22 mouse cellular contexts compared by ENCODE assay signal in the genomic region with DNA sequence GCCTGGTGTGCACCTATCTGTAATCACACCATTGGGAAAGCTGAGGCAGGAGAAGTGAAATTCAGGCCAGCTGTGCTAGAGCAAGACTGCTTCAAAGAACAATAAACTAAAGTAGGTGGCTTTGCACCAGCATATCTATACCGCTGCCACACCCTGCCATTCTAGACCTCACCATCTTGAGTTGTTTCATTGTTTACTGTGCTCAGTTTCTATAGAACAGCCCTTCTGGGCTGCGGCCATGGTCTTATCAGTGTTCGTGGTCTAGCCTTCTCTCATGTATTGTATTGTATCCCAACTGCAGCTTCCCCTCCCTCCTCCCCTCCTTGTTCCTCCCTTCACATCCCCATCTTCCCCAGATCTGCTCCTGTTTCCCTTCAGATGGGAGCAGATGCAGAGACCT. TPM values are rescaled to one million over a fixed set of nuclear protein-coding genes. Genes with fewer than 3 reads are reported as not detected.
DNase-seq lines count a peak whose midpoint lies in the region; ATAC-seq and TF ChIP-seq lines count a peak whose summit lies in the region.
"Had no signal": no experiment of that assay in that cellular context is flagged by ENCODE, and none has a peak within 500 bp of the region (broad histone marks: within the 10 kb centered on the region; RNA-seq: fewer than 3 reads in every experiment).

No protein-coding gene starts in this region.

- no peak for DNase-seq in liver, embryonic 13.5 days
- DNase-seq in c-Kit-positive CD71-positive TER-119-positive erythroid progenitor cells, embryonic 14.5 days (ENCODE audit: low spot score), result no peak
- DNase-seq: adrenal gland, postnatal 10 days; cerebellum, adult 18-20 months; cerebellum, adult 9-11 months; cerebellum, postnatal 36 days; gastrocnemius, postnatal 10 days; heart, adult 2 months; heart, postnatal 14 days had no signal

- TF ChIP-seq CTCF in bone marrow macrophage, adult 2 months (IDR thresholded peaks at IDR 0.05; ENCODE audit: low read depth, low read length), result no peak

- H3K4me2 ChIP-seq in liver, embryonic 13.5 days, result peak overlapping the region; percentile 22
- H3K4me2 ChIP-seq in forebrain, embryonic 16.5 days (ENCODE audit: low read length), result no peak overlapping the region
- no peak overlapping the region for H3K4me2 ChIP-seq in hindbrain, embryonic 12.5 days (replicated peaks)
- H3K4me2 ChIP-seq: heart, embryonic 11.5 days; heart, embryonic 15.5 days; hindbrain, embryonic 15.5 days had no signal

- H3K27ac ChIP-seq in bone marrow macrophage, adult 2 months (ENCODE audit: insufficient read depth, low read depth, low read length), result peak overlapping the region; percentile 54
- H3K27ac ChIP-seq in liver, embryonic 13.5 days, result no peak overlapping the region
- no peak overlapping the region for H3K27ac ChIP-seq in forebrain, embryonic 16.5 days (ENCODE audit: low read length)
- no peak overlapping the region for H3K27ac ChIP-seq in hindbrain, embryonic 12.5 days
- H3K27ac ChIP-seq: embryonic facial prominence, embryonic 10.5 days; forebrain, embryonic 10.5 days; heart, adult 2 months; heart, embryonic 15.5 days; hindbrain, embryonic 15.5 days had no signal

- H3K27me3 ChIP-seq in megakaryocyte, embryonic 14.5 days (replicated peaks), result no peaks in the 10 kb centered on the region
- H3K27me3 ChIP-seq in liver, embryonic 13.5 days, result no peaks in the 10 kb centered on the region
- H3K27me3 ChIP-seq in forebrain, embryonic 16.5 days (replicated peaks; ENCODE audit: control insufficient read depth, insufficient read depth, low read length), result no peaks in the 10 kb centered on the region
- no peaks in the 10 kb centered on the region for H3K27me3 ChIP-seq in hindbrain, embryonic 12.5 days
- H3K27me3 ChIP-seq: hindbrain, embryonic 15.5 days had no signal

- peaks cover 88% of the 10 kb centered on the region for H3K4me1 ChIP-seq in megakaryocyte, embryonic 14.5 days
- H3K4me1 ChIP-seq in bone marrow macrophage, adult 2 months (ENCODE audit: control insufficient read depth, insufficient read depth, low read length), result peaks cover 61% of the 10 kb centered on the region
- H3K4me1 ChIP-seq in liver, embryonic 13.5 days (replicated peaks), result peaks cover 66% of the 10 kb centered on the region
- H3K4me1 ChIP-seq in forebrain, embryonic 16.5 days (replicated peaks; ENCODE audit: control insufficient read depth, insufficient read depth, low read length), result peaks cover 15% of the 10 kb centered on the region
- peaks cover 7% of the 10 kb centered on the region for H3K4me1 ChIP-seq in hindbrain, embryonic 12.5 days

- no peaks in the 10 kb centered on the region for H3K9me3 ChIP-seq in megakaryocyte, embryonic 14.5 days
- no peaks in the 10 kb centered on the region for H3K9me3 ChIP-seq in liver, embryonic 13.5 days (replicated peaks)
- H3K9me3 ChIP-seq in forebrain, embryonic 16.5 days (ENCODE audit: control insufficient read depth, low read length), result no peaks in the 10 kb centered on the region
- no peaks in the 10 kb centered on the region for H3K9me3 ChIP-seq in hindbrain, embryonic 12.5 days (replicated peaks)
- H3K9me3 ChIP-seq: embryonic facial prominence, embryonic 10.5 days; forebrain, embryonic 10.5 days; heart, embryonic 15.5 days; hindbrain, embryonic 15.5 days had no signal

- no peak for TF ChIP-seq POLR2A in bone marrow macrophage, adult 2 months (IDR thresholded peaks at IDR 0.05; ENCODE audit: borderline replicate concordance, low read depth, low read length)

- H3K9ac ChIP-seq in liver, embryonic 13.5 days, result no peak overlapping the region
- H3K9ac ChIP-seq in forebrain, embryonic 16.5 days (replicated peaks; ENCODE audit: low read depth, low read length), result no peak overlapping the region
- no peak overlapping the region for H3K9ac ChIP-seq in hindbrain, embryonic 12.5 days
- H3K9ac ChIP-seq: heart, embryonic 15.5 days; hindbrain, embryonic 15.5 days had no signal

- peak overlapping the region; percentile 94 for H3K4me3 ChIP-seq in megakaryocyte, embryonic 14.5 days (replicated peaks)
- peak overlapping the region; percentile 89 for H3K4me3 ChIP-seq in bone marrow macrophage, adult 2 months (ENCODE audit: insufficient read depth, low read length)
- H3K4me3 ChIP-seq in liver, embryonic 13.5 days (replicated peaks), result no peak overlapping the region
- no peak overlapping the region for H3K4me3 ChIP-seq in forebrain, embryonic 16.5 days (replicated peaks; ENCODE audit: low read length)
- no peak overlapping the region for H3K4me3 ChIP-seq in hindbrain, embryonic 12.5 days
- H3K4me3 ChIP-seq: embryonic facial prominence, embryonic 10.5 days; erythroblast, embryonic 14.5 days; forebrain, embryonic 10.5 days; heart, adult 2 months; heart, embryonic 15.5 days; hindbrain, embryonic 15.5 days had no signal

- peaks cover 44% of the 10 kb centered on the region for H3K36me3 ChIP-seq in megakaryocyte, embryonic 14.5 days (replicated peaks; ENCODE audit: low read length)
- H3K36me3 ChIP-seq in liver, embryonic 13.5 days, result no peaks in the 10 kb centered on the region
- no peaks in the 10 kb centered on the region for H3K36me3 ChIP-seq in forebrain, embryonic 16.5 days (ENCODE audit: control insufficient read depth, insufficient read depth)
- no peaks in the 10 kb centered on the region for H3K36me3 ChIP-seq in hindbrain, embryonic 12.5 days
- H3K36me3 ChIP-seq: embryonic facial prominence, embryonic 10.5 days; forebrain, embryonic 10.5 days; heart, embryonic 15.5 days; hindbrain, embryonic 15.5 days had no signal

- WGBS in liver, embryonic 13.5 days (ENCODE audit: insufficient replicate concordance), result 24% methylated on average over 3 of the region's 3 CpGs
- 96% methylated on average over 3 of the region's 3 CpGs for WGBS in forebrain, embryonic 16.5 days
- 95% methylated on average over 3 of the region's 3 CpGs for WGBS in hindbrain, embryonic 12.5 days

- ATAC-seq in megakaryocyte, adult 5-6 weeks (ENCODE audit: poor library complexity, severe bottlenecking), result no peak
- ATAC-seq in liver, embryonic 13.5 days (ENCODE audit: low read depth), result no peak
- peak; percentile 51 for ATAC-seq in megakaryocyte-erythroid progenitor cell, adult 5-6 weeks (replicated peaks; ENCODE audit: low FRiP score, low TSS enrichment, poor library complexity, severe bottlenecking)
- ATAC-seq in forebrain, embryonic 16.5 days, result no peak
- no peak for ATAC-seq in hindbrain, embryonic 12.5 days (ENCODE audit: low FRiP score)
- ATAC-seq: forebrain, embryonic 14.5 days had no signal

RNA-seq across cellular contexts. Expression of a gene that starts 2.1 kb away (rescaled TPM):
- polyA plus RNA-seq in megakaryocyte, embryonic 14.5 days (2012; ENCODE audit: insufficient read depth, low replicate concordance), result 2.0 and 5.1 TPM in 2 replicates
- total RNA-seq in megakaryocyte, adult 5-6 weeks (2015), result 13.3 and 18.0 TPM in 2 replicates
- total RNA-seq in megakaryocyte, adult 5-6 weeks (2017), result 16.6 and 17.4 TPM in 2 replicates
- polyA plus RNA-seq in bone marrow macrophage, adult 2 months (2012; ENCODE audit: insufficient read depth, insufficient read length, missing spikeins), result 105 and 110 TPM in 2 replicates
- polyA plus RNA-seq in liver, embryonic 13.5 days (2015; fragmentation: Nextera tagmentation; extraction: Ambion mirVana), result 3.3 and 3.8 TPM in 2 replicates
- total RNA-seq in megakaryocyte-erythroid progenitor cell, adult 5-6 weeks (2014; fragmentation: Nextera tagmentation), result 32.6 and 42.0 TPM in 2 replicates
- total RNA-seq in megakaryocyte-erythroid progenitor cell, adult 5-6 weeks (2017), result 19.1 and 25.8 TPM in 2 replicates
- polyA plus RNA-seq in forebrain, embryonic 16.5 days (2015; fragmentation: Nextera tagmentation; extraction: Ambion mirVana), result 11.3 and 11.6 TPM in 2 replicates
- 9.6 and 10.9 TPM in 2 replicates for polyA plus RNA-seq in hindbrain, embryonic 12.5 days (2016; fragmentation: Nextera tagmentation; extraction: Ambion mirVana)

RNA-seq across cellular contexts. Expression of a gene that starts 46.3 kb away (rescaled TPM):
- polyA plus RNA-seq in megakaryocyte, embryonic 14.5 days (2012; ENCODE audit: insufficient read depth, low replicate concordance), result 5.5 and 17.8 TPM in 2 replicates
- 70.0 and 77.0 TPM in 2 replicates for total RNA-seq in megakaryocyte, adult 5-6 weeks (2015)
- total RNA-seq in megakaryocyte, adult 5-6 weeks (2017), result 31.8 and 39.4 TPM in 2 replicates
- polyA plus RNA-seq in bone marrow macrophage, adult 2 months (2012; ENCODE audit: insufficient read depth, insufficient read length, missing spikeins), result 42.1 and 52.6 TPM in 2 replicates
- polyA plus RNA-seq in liver, embryonic 13.5 days (2015; fragmentation: Nextera tagmentation; extraction: Ambion mirVana), result 77.5 and 81.4 TPM in 2 replicates
- total RNA-seq in megakaryocyte-erythroid progenitor cell, adult 5-6 weeks (2014; fragmentation: Nextera tagmentation), result 60.9 and 92.5 TPM in 2 replicates
- total RNA-seq in megakaryocyte-erythroid progenitor cell, adult 5-6 weeks (2017), result 39.4 and 40.3 TPM in 2 replicates
- 206 and 213 TPM in 2 replicates for polyA plus RNA-seq in forebrain, embryonic 16.5 days (2015; fragmentation: Nextera tagmentation; extraction: Ambion mirVana)
- 163 and 182 TPM in 2 replicates for polyA plus RNA-seq in hindbrain, embryonic 12.5 days (2016; fragmentation: Nextera tagmentation; extraction: Ambion mirVana)

Comparison
In these comparisons a context has a peak if more than half of its experiments do, and no peak if none do; other contexts are left out.
1. H3K4me3 ChIP-seq: peak in megakaryocyte, embryonic 14.5 days (single experiment) and bone marrow macrophage, adult 2 months (single experiment); none in liver, embryonic 13.5 days (single experiment), forebrain, embryonic 16.5 days (single experiment) and hindbrain, embryonic 12.5 days (single experiment).